Mouse (Mus musculus) heart, embryonic 14.5 days (tissue): ENCODE measurements around the gene Tm4sf5. TPM values are rescaled to one million over a fixed set of nuclear protein-coding genes. Genes with fewer than 3 reads are reported as not detected.

Source experiments
- ATAC-seq: fragments of 200-750 bp; cut with Nextera tagmentation; 2 replicates; pipeline ENCODE4 v1.8.0; 2017; ENCODE audit warnings: low read depth, moderate TSS enrichment; ENCODE audit not compliant: insufficient number of reproducible peaks, insufficient read depth, low FRiP score
- H3K27ac ChIP-seq, 2 experiments: fragments of 200-500 bp in 1 of 2; fragments of 300-500 bp in 1 of 2; sonication (generic) in 1 of 2; replicated peaks in 1 of 2; 2 replicates each; pipeline ENCODE4 v1.5.1; 2012 to 2014; ENCODE audit warnings: low read depth in 2 of 2, low read length in 2 of 2, control low read depth in 1 of 2, mild to moderate bottlenecking in 1 of 2, mixed read lengths in 1 of 2; ENCODE audit not compliant: control insufficient read depth in 1 of 2, insufficient read depth in 1 of 2
- H3K27me3 ChIP-seq: fragments of 300-500 bp; sonication (generic); 2 replicates; pipeline ENCODE4 v1.6.1; 2014; ENCODE audit warnings: mild to moderate bottlenecking, low read length, control low read depth; ENCODE audit not compliant: control insufficient read depth, insufficient read depth
- H3K36me3 ChIP-seq: fragments of 300-500 bp; sonication (generic); 2 replicates; pipeline ENCODE4 v1.6.1; 2014; ENCODE audit warnings: mild to moderate bottlenecking, control low read depth, low read length, mixed read lengths; ENCODE audit not compliant: control insufficient read depth, insufficient read depth
- H3K4me1 ChIP-seq, 2 experiments: fragments of 200-500 bp in 1 of 2; fragments of 300-500 bp in 1 of 2; sonication (generic) in 1 of 2; 2 replicates each; pipeline ENCODE4 v1.6.1; 2012 to 2014; ENCODE audit warnings: low read length in 2 of 2, control low read depth in 1 of 2, mixed read lengths in 1 of 2; ENCODE audit not compliant: control insufficient read depth in 2 of 2, insufficient read depth in 2 of 2
- H3K4me2 ChIP-seq: fragments of 300-500 bp; sonication (generic); 2 replicates; pipeline ENCODE4 v1.6.1; 2014; ENCODE audit warnings: mild to moderate bottlenecking, low read length
- H3K4me3 ChIP-seq, 2 experiments: fragments of 200-500 bp in 1 of 2; fragments of 300-500 bp in 1 of 2; sonication (generic) in 1 of 2; 2 replicates each; pipeline ENCODE4 v1.5.1; 2012 to 2014; ENCODE audit warnings: low read length in 2 of 2, mild to moderate bottlenecking in 2 of 2, control low read depth in 1 of 2, low read depth in 1 of 2, moderate library complexity in 1 of 2; ENCODE audit not compliant: control insufficient read depth in 1 of 2, insufficient read depth in 1 of 2
- H3K9ac ChIP-seq: fragments of 300-500 bp; sonication (generic); 2 replicates; pipeline ENCODE4 v1.6.1; 2014; ENCODE audit warnings: mild to moderate bottlenecking, low read length
- H3K9me3 ChIP-seq: fragments of 300-500 bp; sonication (generic); 2 replicates; pipeline ENCODE4 v1.6.1; 2016; ENCODE audit warnings: low read length, control low read depth; ENCODE audit not compliant: control insufficient read depth
- WGBS: fragments of 180-500 bp; shearing (Covaris S2); extraction: QIAGEN DNeasy Blood & Tissue Kit; methylation state at CpG from one replicate; pipeline ENCODE4 v1.1.7; 2014; 5-methylcytosine and 5-hydroxymethylcytosine counted together
- polyA plus RNA-seq: library from polyadenylated mRNA; unstranded; fragments of >200 nt; fragmentation: Nextera tagmentation; extraction: Ambion mirVana; gene quantifications from 2 replicates; pipeline ENCODE4 v1.2.1, GENCODE M21; 2014

Gene Tm4sf5
- polyA plus RNA-seq: 8.7 and 10.5 TPM in 2 replicates

DNA sequence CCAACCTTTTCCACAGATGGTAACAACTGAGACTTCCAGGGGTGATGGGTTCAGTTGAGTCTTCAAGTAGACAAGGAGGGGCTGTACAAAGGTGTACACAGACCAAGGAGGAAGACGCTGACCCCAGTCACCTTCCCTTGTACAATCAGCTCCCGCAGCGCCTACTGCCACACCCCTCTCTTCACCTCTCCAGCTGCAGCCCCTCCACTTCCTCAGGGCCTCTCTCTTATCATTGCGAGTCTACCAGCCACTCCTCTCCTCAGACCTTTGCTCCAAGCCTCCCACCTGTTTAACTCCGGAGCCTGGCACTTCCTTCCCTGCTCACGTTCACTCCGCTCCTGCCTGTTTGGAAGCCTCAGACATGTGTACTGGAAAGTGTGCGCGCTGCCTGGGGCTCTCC, at the start of gene Tm4sf5:
TSS of gene Tm4sf5 (plus strand) at position 275 of the 400 bp plus-strand sequence.
- H3K4me3 ChIP-seq: no peak within 1 kb of the TSS
- H3K4me1 ChIP-seq: no peaks in the 10 kb centered on the region
- H3K36me3 ChIP-seq: no peaks in the 10 kb centered on the region
- no peak within 1 kb of the TSS for H3K27ac ChIP-seq
- H3K9me3 ChIP-seq: no peaks in the 10 kb centered on the region
- 44% methylated on average over 9 of the region's 9 CpGs for WGBS
- H3K27me3 ChIP-seq: peaks cover 4% of the 10 kb centered on the region; the same call in 1 of the 2 replicates
- H3K4me2 ChIP-seq: no peak within 1 kb of the TSS
- H3K9ac ChIP-seq: no peak within 1 kb of the TSS
- ATAC-seq: no peak

DNA sequence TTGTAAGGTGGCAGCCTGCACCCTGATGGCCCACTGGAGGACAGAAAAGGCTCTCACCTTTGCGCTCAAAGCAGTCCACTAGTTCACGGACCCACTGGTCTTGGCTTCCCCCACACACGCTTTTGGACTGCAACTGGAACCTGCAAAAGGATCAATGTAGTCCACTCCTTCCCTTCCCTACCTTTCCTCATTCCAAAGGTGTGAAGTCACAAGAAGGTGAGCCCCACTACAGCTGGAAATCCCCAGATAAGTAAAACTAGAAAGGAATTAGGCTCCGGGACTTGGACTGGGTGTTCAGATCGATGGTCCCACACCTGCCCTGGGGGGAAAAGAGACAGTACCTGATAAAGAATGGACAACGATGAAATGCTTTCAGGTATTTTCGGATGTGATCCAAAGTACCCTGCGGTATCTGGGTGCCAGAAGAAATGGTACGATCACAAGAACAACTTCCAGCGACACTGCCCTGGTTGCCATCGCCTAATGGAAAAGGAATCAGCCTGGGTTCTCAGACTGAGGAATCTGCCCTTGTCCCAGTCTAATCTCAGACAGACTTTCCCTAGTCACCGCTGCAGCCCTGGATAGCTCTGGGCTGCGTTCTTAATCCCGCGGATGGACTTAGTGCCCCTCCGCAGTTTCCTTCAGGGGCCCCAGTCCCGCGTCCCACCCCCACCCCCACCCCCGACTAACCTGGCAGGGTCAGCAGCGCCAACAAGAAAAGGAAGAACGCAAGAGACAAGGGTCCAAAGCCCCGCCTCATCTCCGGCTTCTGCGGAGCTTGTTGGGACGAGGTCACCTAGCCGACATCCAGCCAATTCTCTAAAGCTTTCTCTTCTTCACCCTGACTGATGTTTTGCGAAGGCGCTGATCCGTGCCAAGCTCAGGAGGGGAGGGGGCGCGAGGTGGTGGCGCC, 46.1 kb upstream of the Tm4sf5 start, which contains the start of gene Zmynd15:
TSS of gene Zmynd15 (plus strand) at position 746 of the 913 bp plus-strand sequence.
- Histone ChIP-seq H3K4me1 (peaks cover 3 to 10% of the 10 kb centered on the region in 2 experiments; a peak in 3 of 4 replicates), H3K27me3 (peaks cover 21% of the 10 kb centered on the region)
- ATAC-seq: 0 out of 2 replicates have a peak, but pooled peaks have one; percentile 24

DNA sequence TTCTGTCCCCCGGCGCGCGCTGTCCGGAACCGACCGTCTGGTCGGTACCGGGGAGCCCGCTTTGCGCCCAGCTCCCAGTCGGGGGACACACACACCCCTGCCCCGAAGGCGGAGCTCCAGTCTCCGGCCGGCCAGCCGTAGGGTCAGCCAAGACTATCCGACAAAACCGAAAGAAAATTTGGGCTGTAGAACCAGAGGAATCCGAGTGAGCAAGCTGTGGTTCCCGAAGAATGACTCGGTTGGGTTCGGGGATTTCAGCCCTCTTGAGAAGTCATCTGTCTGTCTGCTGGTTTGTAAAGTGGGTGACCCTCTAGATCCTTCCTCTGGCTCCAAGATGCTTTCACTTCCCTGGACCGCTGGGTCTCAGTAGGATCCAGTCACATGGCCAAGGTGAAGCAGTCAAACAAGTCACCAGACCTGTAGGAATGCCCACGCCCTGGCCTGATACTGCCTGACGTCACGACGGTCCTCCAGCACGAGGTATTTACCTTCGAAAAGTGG, 45.4 kb upstream of the Tm4sf5 start, which contains the start of gene Cxcl16:
TSS of gene Cxcl16 (minus strand) at position 384 of the 501 bp plus-strand sequence.
- H3K9me3 ChIP-seq: no peaks in the 10 kb centered on the region
- WGBS: 1% methylated on average over 29 of the region's 30 CpGs
- H3K4me1 ChIP-seq: peaks cover 3 to 10% of the 10 kb centered on the region in 2 experiments; a peak in 3 of 4 replicates
- 0 out of 2 replicates have a peak, but pooled peaks have one; percentile 29 for ATAC-seq
- H3K4me2 ChIP-seq: peak within 1 kb of the TSS; percentile 91
- peaks cover 26% of the 10 kb centered on the region for H3K27me3 ChIP-seq
- peaks cover 8% of the 10 kb centered on the region; the same call in 1 of the 2 replicates for H3K36me3 ChIP-seq
- H3K4me3 ChIP-seq: peak within 1 kb of the TSS; percentile 56 to 83
- H3K9ac ChIP-seq: peak within 1 kb of the TSS; percentile 72
- H3K27ac ChIP-seq: peak within 1 kb of the TSS in 1 of 2 experiments; percentile 24; a peak in 2 of 4 replicates

More for the DNA sequence above, 46.1 kb upstream of the Tm4sf5 start, which contains the start of gene Zmynd15:
- 14% methylated on average over 32 of the region's 32 CpGs for WGBS
- H3K9me3 ChIP-seq: no peaks in the 10 kb centered on the region
- peaks cover 13% of the 10 kb centered on the region for H3K36me3 ChIP-seq
- peak within 1 kb of the TSS; percentile 91 for H3K4me2 ChIP-seq
- peak within 1 kb of the TSS; percentile 56 to 83 for H3K4me3 ChIP-seq
- H3K27ac ChIP-seq: peak within 1 kb of the TSS in 1 of 2 experiments; percentile 24; a peak in 2 of 4 replicates
- H3K9ac ChIP-seq: peak within 1 kb of the TSS; percentile 72

DNA sequence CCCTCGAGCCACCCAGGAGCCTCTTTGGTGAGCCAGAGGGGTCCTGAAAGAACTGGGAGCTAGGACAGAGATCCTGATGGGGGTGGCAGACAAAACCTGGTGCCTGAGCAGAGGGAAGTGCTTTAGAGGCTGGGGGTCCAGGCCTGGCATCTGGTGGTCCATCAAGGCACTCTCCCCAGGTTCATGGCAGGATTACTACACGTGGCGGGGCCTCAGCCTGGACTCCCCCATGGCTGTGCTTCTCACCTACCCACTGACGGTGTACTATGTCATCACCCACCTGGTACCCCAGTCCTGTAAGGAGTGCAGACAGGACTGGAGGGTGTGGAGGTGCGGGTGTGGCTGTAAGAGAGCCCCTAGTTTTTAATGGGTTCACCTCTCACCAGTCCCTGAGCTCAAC, 41.1 kb upstream of the Tm4sf5 start:
- peaks cover 10 to 25% of the 10 kb centered on the region in 2 experiments for H3K4me1 ChIP-seq
- H3K4me3 ChIP-seq: no peak overlapping the region
- H3K9me3 ChIP-seq: no peaks in the 10 kb centered on the region
- WGBS: 72% methylated on average over 5 of the region's 5 CpGs
- no peak overlapping the region for H3K9ac ChIP-seq
- H3K27ac ChIP-seq: no peak overlapping the region
- no peak overlapping the region for H3K4me2 ChIP-seq
- peaks cover 29% of the 10 kb centered on the region for H3K27me3 ChIP-seq
- H3K36me3 ChIP-seq: no peaks in the 10 kb centered on the region
- ATAC-seq: no peak

DNA sequence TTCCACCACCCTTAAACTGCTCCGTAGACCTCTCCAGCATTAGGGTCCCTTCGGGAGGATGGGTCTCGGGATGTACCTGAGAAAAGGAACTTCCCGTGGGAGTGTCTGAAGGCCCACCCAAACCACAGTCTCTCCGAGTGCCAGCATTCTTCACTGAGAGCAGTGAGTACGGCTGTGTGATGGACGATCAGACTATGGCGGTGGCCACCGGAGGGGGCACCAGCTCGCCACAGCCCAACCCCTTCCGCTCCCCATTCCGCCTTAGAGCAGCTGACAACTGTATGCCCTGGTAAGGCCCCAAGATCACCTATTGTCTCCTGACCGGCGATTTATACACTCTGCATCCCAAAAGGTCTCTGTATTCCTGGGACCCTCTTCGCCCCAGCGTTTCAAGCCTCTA, 39.8 kb upstream of the Tm4sf5 start:
- no peak for ATAC-seq
- 20% methylated on average over 16 of the region's 16 CpGs for WGBS
- Histone ChIP-seq H3K4me3 (peak overlapping the region in 1 of 2 experiments; percentile 40; a peak in 1 of 4 replicates), H3K4me1 (peaks cover 9 to 20% of the 10 kb centered on the region in 2 experiments), H3K9ac (peak overlapping the region; percentile 67), H3K9me3 (no peaks in the 10 kb centered on the region), H3K27ac (peak overlapping the region in 1 of 2 experiments; percentile 30; a peak in 1 of 4 replicates), H3K27me3 (peaks cover 24% of the 10 kb centered on the region), H3K36me3 (no peaks in the 10 kb centered on the region), H3K4me2 (peak overlapping the region; percentile 73)

DNA sequence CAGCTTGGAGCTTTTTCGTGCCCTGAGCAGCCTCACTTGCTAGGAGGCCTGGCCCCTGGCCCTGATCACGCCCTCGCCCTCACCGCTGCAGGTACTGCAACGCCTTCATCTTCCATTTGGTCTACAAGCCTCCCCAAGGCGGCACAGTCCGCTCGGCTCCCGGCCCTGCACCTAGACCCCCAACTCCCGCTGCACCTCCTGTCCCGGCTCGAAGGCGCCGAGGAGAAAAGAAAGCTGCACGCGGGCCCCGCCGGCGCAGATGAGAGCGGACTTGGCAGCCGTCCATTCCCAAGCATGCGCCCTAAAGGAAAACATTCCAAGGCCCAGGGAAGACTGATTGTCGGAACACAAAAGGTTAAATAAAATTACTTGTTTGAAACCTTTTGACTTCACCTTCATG, 39.2 kb upstream of the Tm4sf5 start:
- H3K36me3 ChIP-seq: no peaks in the 10 kb centered on the region
- peak overlapping the region; percentile 36 to 40 for H3K4me3 ChIP-seq
- H3K4me1 ChIP-seq: peaks cover 9 to 20% of the 10 kb centered on the region in 2 experiments
- WGBS: 3% methylated on average over 23 of the region's 23 CpGs
- H3K4me2 ChIP-seq: peak overlapping the region; percentile 73
- peak overlapping the region in 1 of 2 experiments; percentile 30; a peak in 2 of 4 replicates for H3K27ac ChIP-seq
- no peak for ATAC-seq
- peaks cover 24% of the 10 kb centered on the region for H3K27me3 ChIP-seq
- H3K9ac ChIP-seq: peak overlapping the region; percentile 67
- H3K9me3 ChIP-seq: no peaks in the 10 kb centered on the region

DNA sequence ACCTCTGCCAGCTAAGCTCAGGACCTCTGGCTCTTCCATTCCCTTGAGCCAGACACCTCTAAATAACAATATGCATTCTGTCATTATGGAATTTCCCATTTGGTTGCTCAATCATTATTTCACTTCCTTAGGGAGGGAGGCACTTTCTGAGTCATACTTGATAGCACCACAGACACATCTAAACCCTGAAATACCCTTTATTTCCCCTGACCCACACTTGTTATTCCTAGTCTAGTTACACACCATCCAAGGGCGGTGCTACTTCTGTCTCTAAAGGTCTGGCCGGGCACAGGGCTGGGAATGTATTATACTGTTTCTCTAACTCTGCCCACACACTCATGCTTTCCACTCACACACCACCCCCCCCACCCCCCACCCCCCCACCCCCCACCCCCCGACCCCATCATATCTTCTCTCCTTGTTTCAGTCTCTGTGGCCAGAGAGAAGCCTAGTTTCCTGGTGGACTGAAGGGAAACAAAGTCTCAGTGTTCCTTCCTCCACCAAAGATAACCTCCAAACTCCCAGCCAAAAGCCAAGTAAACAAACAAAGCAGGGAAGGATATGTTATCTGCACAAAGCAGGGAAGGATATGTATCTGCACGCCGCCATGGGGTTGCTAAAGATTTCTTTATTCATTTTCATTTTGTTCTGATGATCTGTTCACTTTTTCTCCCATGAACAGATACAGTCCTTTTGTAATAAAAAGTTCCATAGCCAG, 37.0 kb upstream of the Tm4sf5 start:
- Histone ChIP-seq H3K36me3 (no peaks in the 10 kb centered on the region), H3K4me3 (no peak overlapping the region), H3K4me1 (peaks cover 9 to 20% of the 10 kb centered on the region in 2 experiments), H3K9ac (no peak overlapping the region), H3K27ac (peak overlapping the region; percentile 67 to 78), H3K9me3 (no peaks in the 10 kb centered on the region), H3K4me2 (no peak overlapping the region), H3K27me3 (peaks cover 17% of the 10 kb centered on the region)
- WGBS: 54% methylated on average over 5 of the region's 5 CpGs
- peak; percentile 71 for ATAC-seq
